Mouse (Mus musculus): ENCODE results near the gene Cbfa2t3.

Cbfa2t3 gene

GRCm38 (mm10) chr8:122666827-122667226 is 32.1 kb downstream of the Cbfa2t3 start:
- DNase-seq (ENCODE audit: low read depth, low spot score), result peak; percentile 86

- DNase-seq (ENCODE audit: low read depth, low spot score), result peak; percentile 41
These were observed 32.6 kb downstream of the Cbfa2t3 start for GRCm38 (mm10) chr8:122666338-122666764.

DNA sequence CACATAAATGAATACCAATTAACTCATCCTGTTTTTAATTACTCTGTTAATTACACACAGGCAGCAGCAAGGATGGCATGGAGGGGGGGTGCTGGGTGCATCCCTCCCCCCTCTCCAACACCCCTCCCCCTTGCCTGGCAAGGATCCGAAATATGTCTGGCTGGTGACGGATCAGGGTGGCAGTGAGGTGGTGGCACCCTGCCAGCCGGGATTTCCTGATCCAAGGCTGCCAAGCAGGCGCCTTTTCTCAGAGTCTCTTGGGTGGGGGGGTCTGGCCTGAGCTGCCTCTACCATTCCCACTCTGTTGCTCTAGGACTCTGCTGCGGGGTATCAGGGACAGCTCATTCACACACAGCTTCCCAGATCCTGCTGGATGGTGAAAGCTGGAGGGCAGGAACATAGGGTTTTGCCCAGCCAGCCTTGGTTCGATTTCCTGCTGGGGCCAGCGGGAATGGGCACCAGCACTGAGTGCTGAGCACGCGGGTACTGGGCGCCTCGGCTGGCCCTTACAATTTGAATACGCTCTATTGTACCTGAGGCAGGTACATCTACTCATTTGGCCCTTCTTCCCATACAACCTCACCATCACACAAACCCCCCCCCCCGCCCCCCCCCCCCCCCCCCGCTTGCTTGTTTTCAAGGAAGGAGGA is 33.1 kb downstream of the Cbfa2t3 start:
- peak; percentile 55 for DNase-seq (ENCODE audit: low read depth, low spot score)

DNA sequence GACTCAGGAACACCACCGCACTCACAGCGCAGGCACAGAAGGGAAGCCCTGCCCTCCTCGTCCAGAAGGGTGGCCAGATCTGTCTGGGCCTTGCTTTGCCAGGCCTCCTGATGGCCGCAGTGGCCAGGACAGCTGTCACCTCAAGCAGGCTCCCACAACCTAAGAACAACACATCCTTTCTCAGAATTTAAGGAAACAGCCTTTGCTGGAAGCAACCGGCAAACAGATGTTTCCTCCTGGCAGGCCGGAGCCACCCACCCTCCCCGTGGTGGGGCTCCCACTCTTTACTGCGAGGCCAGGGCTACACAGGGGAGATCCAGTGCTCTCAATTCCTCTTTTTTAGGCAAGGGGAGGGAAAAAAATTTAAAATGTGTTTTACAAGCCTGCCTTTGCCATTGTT is 33.7 kb downstream of the Cbfa2t3 start:
- peak; percentile 89 for DNase-seq (ENCODE audit: low read depth, low spot score)

DNA sequence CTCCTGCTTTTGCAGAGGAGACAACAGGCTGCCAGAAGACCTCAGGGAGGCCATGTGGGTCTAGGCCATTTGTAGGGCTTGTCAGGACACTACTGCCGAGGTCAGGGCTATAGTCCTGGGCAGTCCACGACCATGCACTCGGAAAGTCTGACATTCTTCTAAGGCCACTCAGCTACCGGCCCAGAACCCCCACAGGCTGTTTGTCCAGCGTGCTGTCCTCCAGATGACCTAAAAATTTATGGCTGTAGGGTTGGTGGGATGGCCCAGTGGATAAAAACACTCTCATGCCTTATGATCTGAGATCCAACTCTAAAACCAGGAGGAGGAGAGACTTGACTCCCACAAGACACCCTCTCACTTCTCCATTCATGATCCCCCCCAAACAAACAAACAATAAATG is 35.2 kb downstream of the Cbfa2t3 start:
- DNase-seq (ENCODE audit: low read depth, low spot score), result no peak

- DNase-seq (ENCODE audit: low read depth, low spot score), result peak; percentile 32
These were observed 35.8 kb downstream of the Cbfa2t3 start for GRCm38 (mm10) chr8:122663106-122663505.

GRCm38 (mm10) chr8:122661894-122662293 is 37.0 kb downstream of the Cbfa2t3 start:
- no peak for DNase-seq (ENCODE audit: low read depth, low spot score)

GRCm38 (mm10) chr8:122661138-122661537 is 37.8 kb downstream of the Cbfa2t3 start:
- DNase-seq (ENCODE audit: low read depth, low spot score), result peak; percentile 75

DNA sequence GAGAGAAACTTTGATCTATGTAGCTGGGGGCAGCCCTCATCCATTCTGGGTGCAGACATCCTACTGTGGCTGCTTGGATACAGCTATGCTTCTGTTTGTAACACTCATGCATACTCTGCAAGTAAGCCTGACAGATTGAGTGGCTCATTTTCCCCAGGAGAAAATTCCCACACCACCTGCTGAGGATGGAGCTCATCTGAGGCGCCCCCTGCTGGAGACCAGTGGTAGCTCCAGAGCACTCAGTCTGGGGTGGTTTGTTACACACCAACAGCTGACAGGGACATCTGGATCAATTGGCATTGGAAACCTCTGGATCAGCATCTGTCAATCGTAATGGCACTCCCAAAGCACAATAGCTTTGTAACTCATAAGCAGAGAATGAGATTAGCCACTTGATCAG is 38.9 kb downstream of the Cbfa2t3 start:
- DNase-seq (ENCODE audit: low read depth, low spot score), result peak; percentile 51

GRCm38 (mm10) chr8:122658807-122659160 is 40.1 kb downstream of the Cbfa2t3 start:
- no peak for DNase-seq (ENCODE audit: low read depth, low spot score)

GRCm38 (mm10) chr8:122658149-122658806 is 40.6 kb downstream of the Cbfa2t3 start:
- DNase-seq (ENCODE audit: low read depth, low spot score), result no peak

GRCm38 (mm10) chr8:122656056-122656999 is 42.6 kb downstream of the Cbfa2t3 start:
- no peak for DNase-seq (ENCODE audit: low read depth, low spot score)

DNA sequence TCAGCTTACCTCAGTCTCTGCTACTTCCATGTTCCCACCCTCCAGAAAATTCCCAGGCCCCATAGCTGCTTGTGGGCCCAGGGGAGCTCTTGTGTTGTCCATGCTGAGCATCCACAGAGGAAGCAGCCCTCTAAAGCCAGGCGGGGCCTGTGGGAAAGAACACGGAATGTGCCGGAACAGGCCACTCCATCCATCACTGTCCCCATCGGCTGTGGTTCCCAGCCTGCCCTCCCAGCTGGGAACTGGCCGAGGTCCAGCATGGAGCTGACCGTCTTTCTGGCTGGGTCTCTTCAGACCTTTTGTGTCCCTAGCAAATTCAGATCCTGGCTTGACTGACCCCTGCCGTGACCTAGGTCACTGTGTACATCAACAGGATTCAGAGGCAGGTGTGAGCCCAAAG is 44.1 kb downstream of the Cbfa2t3 start:
- DNase-seq (ENCODE audit: low read depth, low spot score), result no peak

- no peak for DNase-seq (ENCODE audit: low read depth, low spot score)
These were observed 46.3 kb downstream of the Cbfa2t3 start for GRCm38 (mm10) chr8:122652643-122653042.

- DNase-seq (ENCODE audit: low read depth, low spot score), result no peak
These were observed 47.5 kb downstream of the Cbfa2t3 start for GRCm38 (mm10) chr8:122651326-122651921.

DNA sequence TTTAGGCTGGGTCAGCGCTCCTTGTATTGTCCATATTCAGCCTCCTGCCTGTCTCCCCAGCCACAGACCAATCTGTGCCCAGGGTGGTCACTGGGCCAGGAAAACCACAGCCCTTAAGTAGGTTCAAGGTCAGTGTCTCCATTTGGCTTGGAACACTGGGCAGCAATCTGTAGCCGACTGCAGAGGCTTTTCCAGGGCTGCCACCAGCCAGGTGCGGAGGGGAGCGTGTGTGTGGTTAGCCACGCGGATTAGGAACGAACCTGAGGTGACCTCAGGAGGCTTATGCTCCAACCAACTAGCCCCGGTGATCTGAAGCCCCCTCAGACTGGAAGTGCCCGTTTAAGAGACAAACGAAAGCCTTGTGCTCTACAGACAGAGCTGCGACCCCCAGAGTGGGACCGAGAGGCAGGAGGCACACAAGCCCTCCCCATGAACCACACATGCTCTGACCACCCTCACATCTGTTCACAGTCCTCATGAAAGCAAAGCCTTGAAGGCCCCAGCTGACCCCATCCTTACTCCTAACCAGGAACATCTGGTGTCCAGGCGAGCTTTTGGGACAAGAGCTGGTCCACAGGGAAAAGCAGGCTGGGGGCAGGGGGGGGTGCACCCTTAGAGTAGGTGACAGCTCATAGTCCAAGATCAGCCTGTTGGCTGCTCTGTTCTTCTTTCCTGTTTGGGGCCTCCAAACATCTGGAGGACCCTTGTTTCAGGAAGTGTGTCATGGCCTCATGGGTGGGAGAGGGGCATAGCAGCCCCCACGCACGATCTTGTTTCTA is 50.5 kb downstream of the Cbfa2t3 start:
- DNase-seq (ENCODE audit: low read depth, low spot score), result no peak

DNA sequence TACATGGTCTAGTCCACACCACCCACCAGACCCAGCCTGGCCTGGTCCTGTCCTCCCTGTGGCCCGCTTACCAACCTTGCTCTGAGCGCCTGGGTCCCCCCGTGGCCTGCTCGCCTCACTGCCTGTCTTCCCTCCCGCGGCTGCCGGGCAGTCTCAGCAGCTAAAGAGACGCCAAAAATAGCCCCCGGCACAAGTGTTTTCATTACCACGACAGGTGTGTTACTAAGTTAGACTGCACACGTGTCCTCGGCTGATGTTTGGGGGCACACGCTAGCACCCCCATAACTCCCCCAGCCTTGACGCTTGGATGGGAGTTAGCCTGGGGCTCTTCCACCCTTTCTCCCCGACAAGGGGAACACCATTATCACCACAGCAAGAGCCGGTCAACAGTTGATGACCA is 52.6 kb downstream of the Cbfa2t3 start:
- DNase-seq (ENCODE audit: low read depth, low spot score), result no peak

DNA sequence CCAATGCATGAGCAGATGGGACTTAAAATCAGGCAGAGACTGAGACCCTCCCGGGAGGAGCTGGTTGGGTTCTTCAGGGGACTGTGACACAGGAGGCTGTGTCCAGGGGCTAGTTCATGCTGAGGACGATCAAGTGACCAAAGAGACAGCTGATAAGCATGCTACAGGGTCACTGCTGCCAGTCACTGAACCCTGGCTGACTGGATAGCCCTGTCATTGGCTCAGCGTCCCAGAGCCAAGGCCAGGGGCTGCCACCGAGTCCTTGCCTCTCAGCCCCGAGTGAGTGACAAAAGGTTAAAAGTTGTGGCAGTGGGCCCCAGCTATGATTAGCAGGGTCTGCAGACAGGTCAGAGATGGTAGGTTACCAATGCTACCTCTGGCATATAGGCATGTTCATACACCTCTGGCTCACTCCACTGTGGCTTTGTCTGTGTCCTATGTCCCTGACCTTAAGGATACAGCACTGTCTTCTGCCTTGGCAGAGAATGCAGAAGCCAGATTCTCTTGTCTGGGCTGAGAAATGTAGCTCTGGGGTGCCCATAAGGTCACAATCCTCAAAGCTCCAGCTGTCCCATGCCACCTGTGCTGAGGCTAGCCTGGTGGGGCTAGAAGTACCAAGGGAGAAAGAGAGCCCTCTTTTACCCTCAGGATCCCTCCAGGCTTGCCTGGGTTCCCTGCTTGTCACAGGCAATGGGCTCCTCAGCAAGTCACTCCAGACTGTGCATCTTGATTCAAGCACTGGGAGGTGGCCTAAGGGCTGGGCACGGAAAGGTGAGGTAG is 54.5 kb downstream of the Cbfa2t3 start:
- DNase-seq (ENCODE audit: low read depth, low spot score), result no peak

- DNase-seq (ENCODE audit: low read depth, low spot score), result peak; percentile 93
These were observed 56.8 kb downstream of the Cbfa2t3 start for GRCm38 (mm10) chr8:122642071-122642470.

- DNase-seq (ENCODE audit: low read depth, low spot score), result peak; percentile 88
These were observed 57.5 kb downstream of the Cbfa2t3 start for GRCm38 (mm10) chr8:122641406-122641805.
